Mouse (Mus musculus): ENCODE data around the gene Pomgnt1. TPM values are rescaled to one million over a fixed set of nuclear protein-coding genes. Genes with fewer than 3 reads are reported as not detected.
A peak's percentile ranks its signal among the peaks of the same experiment; 100 is the strongest.

The Pomgnt1 gene
- polyA plus RNA-seq, 1 experiment from 2014 or later, result 74.8 TPM

GRCm38 (mm10) chr4:116100959-116101358, 22.7 kb upstream of the Pomgnt1 start:
- ATAC-seq (ENCODE audit: insufficient number of reproducible peaks, insufficient read depth, low FRiP score, low TSS enrichment, low read depth), result no peak
- Histone ChIP-seq H3K4me3 (replicated peaks) (no peak overlapping the region), H3K4me1 (replicated peaks) (no peaks in the 10 kb centered on the region), H3K27me3 (no peaks in the 10 kb centered on the region), H3K27ac (no peak overlapping the region), H3K36me3 (peaks cover 98% of the 10 kb centered on the region), H3K9ac (replicated peaks) (no peak overlapping the region), H3K4me2 (no peak overlapping the region), H3K9me3 (no peaks in the 10 kb centered on the region)
- 85% methylated on average over 7 of the region's 7 CpGs for WGBS

- no peaks in the 10 kb centered on the region for H3K4me1 ChIP-seq (replicated peaks)
- H3K27me3 ChIP-seq, result no peaks in the 10 kb centered on the region
- no peak overlapping the region for H3K4me2 ChIP-seq
- H3K36me3 ChIP-seq, result peaks cover 86% of the 10 kb centered on the region
- no peak overlapping the region for H3K4me3 ChIP-seq (replicated peaks)
- no peaks in the 10 kb centered on the region for H3K9me3 ChIP-seq
- ATAC-seq (ENCODE audit: insufficient number of reproducible peaks, insufficient read depth, low FRiP score, low TSS enrichment, low read depth), result no peak
- 93% methylated on average over 5 of the region's 5 CpGs for WGBS
- H3K9ac ChIP-seq (replicated peaks), result no peak overlapping the region
- no peak overlapping the region for H3K27ac ChIP-seq
Observed at GRCm38 (mm10) chr4:116105278-116105677, 18.4 kb upstream of the Pomgnt1 start.

DNA sequence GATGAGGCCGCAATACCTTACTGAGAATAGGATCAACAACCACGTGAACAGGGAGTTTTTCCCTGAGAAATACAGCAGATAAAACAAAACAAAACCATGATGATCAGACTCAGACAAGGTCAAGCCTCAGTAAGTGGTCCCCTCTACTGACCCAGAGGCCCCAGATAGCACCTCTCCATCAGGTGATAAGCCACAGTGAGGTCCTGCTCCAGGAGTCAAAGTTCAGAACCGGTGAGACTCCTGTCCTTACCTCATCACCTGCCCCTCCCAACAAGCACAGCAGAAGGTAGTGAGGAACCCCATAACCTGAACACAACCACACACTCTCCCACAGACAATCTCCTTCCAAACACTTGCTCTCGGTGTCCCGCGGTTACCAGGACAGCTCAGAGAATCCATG, 12.9 kb upstream of the Pomgnt1 start:
- H3K27me3 ChIP-seq, result no peaks in the 10 kb centered on the region
- no peaks in the 10 kb centered on the region for H3K9me3 ChIP-seq
- no peak overlapping the region for H3K4me3 ChIP-seq (replicated peaks)
- H3K4me2 ChIP-seq, result no peak overlapping the region
- peaks cover 70% of the 10 kb centered on the region for H3K36me3 ChIP-seq
- H3K4me1 ChIP-seq (replicated peaks), result no peaks in the 10 kb centered on the region
- H3K27ac ChIP-seq, result no peak overlapping the region
- no peak overlapping the region for H3K9ac ChIP-seq (replicated peaks)
- ATAC-seq (ENCODE audit: insufficient number of reproducible peaks, insufficient read depth, low FRiP score, low TSS enrichment, low read depth), result no peak
- WGBS, result 96% methylated on average over 6 of the region's 6 CpGs

DNA sequence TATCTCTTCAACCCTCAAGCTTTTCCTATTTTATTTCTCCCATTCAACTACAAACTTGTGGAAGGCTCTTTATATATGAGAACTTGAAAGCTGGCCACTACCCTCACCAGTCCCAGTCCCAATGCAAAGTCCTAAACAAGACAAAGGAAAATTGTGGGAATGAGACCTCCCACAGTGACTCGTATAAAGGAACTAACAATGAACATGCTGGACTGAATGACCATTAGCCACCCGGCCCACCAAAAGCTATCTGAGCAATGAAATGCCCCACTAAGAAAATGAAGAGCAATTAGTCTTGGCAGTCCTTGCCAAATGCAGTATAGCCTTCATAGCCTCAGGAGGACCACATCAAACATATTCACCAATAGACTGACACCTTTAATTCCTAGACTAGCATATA, 12.2 kb upstream of the Pomgnt1 start:
- ATAC-seq (ENCODE audit: insufficient number of reproducible peaks, insufficient read depth, low FRiP score, low TSS enrichment, low read depth), result no peak
- WGBS, result 94% methylated on average over 2 of the region's 2 CpGs
- no peak overlapping the region for H3K9ac ChIP-seq (replicated peaks)
- H3K36me3 ChIP-seq, result peaks cover 71% of the 10 kb centered on the region
- H3K4me1 ChIP-seq (replicated peaks), result no peaks in the 10 kb centered on the region
- no peaks in the 10 kb centered on the region for H3K27me3 ChIP-seq
- H3K9me3 ChIP-seq, result no peaks in the 10 kb centered on the region
- no peak overlapping the region for H3K4me3 ChIP-seq (replicated peaks)
- H3K27ac ChIP-seq, result no peak overlapping the region
- no peak overlapping the region for H3K4me2 ChIP-seq

- ATAC-seq (ENCODE audit: insufficient number of reproducible peaks, insufficient read depth, low FRiP score, low TSS enrichment, low read depth), result no peak
- H3K9ac ChIP-seq (replicated peaks), result peak overlapping the region; percentile 66
- peak overlapping the region; percentile 53 for H3K4me3 ChIP-seq (replicated peaks)
- peaks cover 22% of the 10 kb centered on the region for H3K36me3 ChIP-seq
- no peaks in the 10 kb centered on the region for H3K27me3 ChIP-seq
- no peaks in the 10 kb centered on the region for H3K9me3 ChIP-seq
- 0% methylated on average over 1 of the region's 1 CpGs for WGBS
- H3K4me2 ChIP-seq, result peak overlapping the region; percentile 73
- H3K4me1 ChIP-seq (replicated peaks), result peaks cover 13% of the 10 kb centered on the region
- H3K27ac ChIP-seq, result no peak overlapping the region
Observed at GRCm38 (mm10) chr4:116122762-116123161, 878 bp upstream of the Pomgnt1 start.

- Histone ChIP-seq H3K9me3 (no peaks in the 10 kb centered on the region), H3K36me3 (no peaks in the 10 kb centered on the region), H3K27ac (no peak overlapping the region), H3K4me1 (replicated peaks) (peaks cover 13% of the 10 kb centered on the region), H3K27me3 (no peaks in the 10 kb centered on the region), H3K9ac (replicated peaks) (no peak overlapping the region), H3K4me2 (no peak overlapping the region), H3K4me3 (replicated peaks) (no peak overlapping the region)
- ATAC-seq (ENCODE audit: insufficient number of reproducible peaks, insufficient read depth, low FRiP score, low TSS enrichment, low read depth), result no peak
- WGBS, result 94% methylated on average over 4 of the region's 4 CpGs
Observed at GRCm38 (mm10) chr4:116125803-116126386, 2.3 kb downstream of the Pomgnt1 start.

DNA sequence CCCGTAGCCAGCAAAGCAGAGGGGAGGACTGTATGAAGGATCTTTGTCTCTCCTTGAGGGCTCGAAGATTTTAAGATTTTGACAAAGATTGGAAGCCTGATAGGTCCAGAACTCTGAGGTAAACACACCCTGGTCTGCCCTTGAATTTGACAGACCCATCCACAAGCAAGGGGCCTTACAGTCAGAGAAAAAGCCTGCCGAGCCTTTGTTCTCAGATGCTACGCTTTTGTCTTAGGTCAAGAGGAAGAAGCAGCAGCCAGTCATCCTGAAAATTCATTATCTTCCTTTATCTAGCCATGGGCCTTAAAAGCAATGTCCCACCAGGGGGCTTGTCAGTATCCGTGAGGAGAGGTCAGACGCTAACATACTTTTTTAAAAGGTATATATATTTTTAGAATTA, 4.3 kb downstream of the Pomgnt1 start:
- no peak overlapping the region for H3K4me2 ChIP-seq
- no peaks in the 10 kb centered on the region for H3K9me3 ChIP-seq
- 80% methylated on average over 6 of the region's 6 CpGs for WGBS
- H3K4me1 ChIP-seq (replicated peaks), result peaks cover 10% of the 10 kb centered on the region
- no peaks in the 10 kb centered on the region for H3K36me3 ChIP-seq
- H3K27ac ChIP-seq, result no peak overlapping the region
- H3K9ac ChIP-seq (replicated peaks), result no peak overlapping the region
- H3K4me3 ChIP-seq (replicated peaks), result no peak overlapping the region
- H3K27me3 ChIP-seq, result no peaks in the 10 kb centered on the region
- ATAC-seq (ENCODE audit: insufficient number of reproducible peaks, insufficient read depth, low FRiP score, low TSS enrichment, low read depth), result no peak

- Histone ChIP-seq H3K9me3 (no peaks in the 10 kb centered on the region), H3K4me1 (replicated peaks) (no peaks in the 10 kb centered on the region), H3K9ac (replicated peaks) (no peak overlapping the region), H3K4me2 (no peak overlapping the region), H3K4me3 (replicated peaks) (no peak overlapping the region), H3K27ac (no peak overlapping the region), H3K36me3 (no peaks in the 10 kb centered on the region), H3K27me3 (no peaks in the 10 kb centered on the region)
- 90% methylated on average over 4 of the region's 4 CpGs for WGBS
- no peak for ATAC-seq (ENCODE audit: insufficient number of reproducible peaks, insufficient read depth, low FRiP score, low TSS enrichment, low read depth)
Observed at GRCm38 (mm10) chr4:116133126-116133525, 9.5 kb downstream of the Pomgnt1 start.

DNA sequence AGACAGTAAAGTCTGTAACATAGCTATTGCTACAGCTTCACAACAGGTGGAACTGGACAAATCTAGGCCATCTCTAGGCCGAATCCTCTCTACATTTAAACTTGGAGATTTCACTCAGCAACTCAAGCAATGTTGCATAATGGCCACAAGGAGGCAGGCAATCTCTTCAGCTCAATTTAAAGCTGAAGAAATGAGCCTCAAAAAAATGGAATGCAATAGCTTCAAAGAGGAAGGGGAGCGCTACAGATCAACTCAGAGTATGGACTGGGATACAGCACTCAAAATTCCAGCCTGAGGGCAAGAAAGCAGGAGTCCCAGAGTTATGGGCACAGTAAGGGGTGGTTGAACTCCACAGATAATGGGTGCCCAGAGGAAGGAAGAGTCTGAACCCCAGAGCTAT, 11.3 kb downstream of the Pomgnt1 start:
- Histone ChIP-seq H3K4me1 (replicated peaks) (no peaks in the 10 kb centered on the region), H3K4me2 (no peak overlapping the region), H3K9ac (replicated peaks) (no peak overlapping the region), H3K9me3 (no peaks in the 10 kb centered on the region), H3K36me3 (no peaks in the 10 kb centered on the region), H3K4me3 (replicated peaks) (no peak overlapping the region), H3K27me3 (no peaks in the 10 kb centered on the region), H3K27ac (no peak overlapping the region)
- WGBS, result 25% methylated on average over 2 of the region's 2 CpGs
- no peak for ATAC-seq (ENCODE audit: insufficient number of reproducible peaks, insufficient read depth, low FRiP score, low TSS enrichment, low read depth)

DNA sequence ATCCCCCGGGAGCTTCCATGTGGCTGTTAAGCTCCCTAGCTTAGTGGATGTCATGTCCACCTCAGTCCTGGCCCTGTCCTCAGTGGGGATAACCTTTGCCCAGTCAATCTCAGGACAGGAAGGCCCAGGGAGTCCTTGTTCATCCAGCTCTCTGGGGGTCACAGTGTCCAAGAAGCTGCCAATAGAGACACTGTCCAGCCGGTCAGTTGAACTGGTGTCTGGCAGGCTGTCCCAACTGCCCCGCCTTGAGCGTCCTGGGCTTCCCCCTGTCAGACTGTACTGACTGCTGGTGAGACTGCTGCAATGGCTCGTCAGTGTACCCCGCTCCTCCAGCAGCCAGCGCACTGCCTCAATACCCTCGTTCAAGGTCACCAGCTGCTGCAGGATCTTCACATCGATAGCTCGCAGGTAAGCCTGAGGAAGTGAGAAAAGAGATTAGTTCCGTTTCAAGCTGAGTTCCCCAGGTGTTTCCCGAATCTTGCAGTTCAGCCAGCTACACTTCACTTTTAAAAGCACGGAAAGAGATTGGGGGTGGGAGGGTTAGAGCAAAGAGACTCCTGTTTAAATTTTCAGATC, 13.9 kb downstream of the Pomgnt1 start:
- no peaks in the 10 kb centered on the region for H3K36me3 ChIP-seq
- no peak overlapping the region for H3K4me2 ChIP-seq
- no peak overlapping the region for H3K4me3 ChIP-seq (replicated peaks)
- H3K27ac ChIP-seq, result no peak overlapping the region
- H3K27me3 ChIP-seq, result peaks cover 5% of the 10 kb centered on the region; the same call in 1 of the 2 replicates
- no peak for ATAC-seq (ENCODE audit: insufficient number of reproducible peaks, insufficient read depth, low FRiP score, low TSS enrichment, low read depth)
- H3K9ac ChIP-seq (replicated peaks), result no peak overlapping the region
- 46% methylated on average over 13 of the region's 13 CpGs for WGBS
- H3K9me3 ChIP-seq, result no peaks in the 10 kb centered on the region
- H3K4me1 ChIP-seq (replicated peaks), result no peaks in the 10 kb centered on the region

DNA sequence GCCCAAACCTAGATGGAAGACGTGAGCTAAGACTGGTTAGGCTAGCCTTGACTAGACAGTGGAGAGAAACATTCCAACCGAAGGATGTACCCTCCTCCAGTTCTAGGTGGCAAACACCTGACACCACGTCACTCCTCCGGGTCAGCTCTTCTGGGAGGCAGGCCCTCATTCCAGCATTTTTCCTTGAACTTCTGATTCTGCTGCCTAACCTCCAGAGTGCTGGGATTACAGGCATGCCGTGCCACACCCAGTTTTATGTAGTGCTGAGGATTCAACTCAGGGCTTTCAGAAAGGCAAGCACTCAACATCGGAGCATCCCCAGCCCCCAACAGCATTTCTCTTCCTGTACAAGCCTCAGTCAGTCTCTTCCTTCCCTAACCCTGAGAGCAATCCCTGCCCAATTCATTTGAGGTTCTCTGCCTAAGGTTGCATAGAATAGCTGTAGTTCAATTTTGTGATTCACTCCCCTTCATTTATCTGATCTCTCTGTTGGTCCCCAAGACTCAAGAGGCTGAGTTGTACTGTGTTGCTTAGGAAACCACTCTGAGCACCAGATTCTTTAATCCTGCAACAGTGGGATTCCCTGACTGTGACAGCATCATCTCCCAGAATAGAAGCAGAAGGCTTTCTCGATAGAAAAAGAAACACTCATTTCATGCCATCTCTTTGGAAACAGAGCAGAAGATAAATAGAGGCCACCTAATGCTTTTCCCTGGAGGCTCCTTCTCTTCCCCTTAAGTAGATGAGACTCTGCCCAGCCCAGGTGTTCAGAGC, 17.3 kb downstream of the Pomgnt1 start:
- H3K36me3 ChIP-seq, result no peaks in the 10 kb centered on the region
- no peak overlapping the region for H3K9ac ChIP-seq (replicated peaks)
- H3K9me3 ChIP-seq, result no peaks in the 10 kb centered on the region
- no peak overlapping the region for H3K4me3 ChIP-seq (replicated peaks)
- H3K27me3 ChIP-seq, result peaks cover 21% of the 10 kb centered on the region
- peaks cover 8% of the 10 kb centered on the region for H3K4me1 ChIP-seq (replicated peaks)
- 84% methylated on average over 7 of the region's 7 CpGs for WGBS
- no peak overlapping the region for H3K27ac ChIP-seq
- ATAC-seq (ENCODE audit: insufficient number of reproducible peaks, insufficient read depth, low FRiP score, low TSS enrichment, low read depth), result no peak
- no peak overlapping the region for H3K4me2 ChIP-seq

Measured in limb, embryonic 12.5 days (tissue).